Mouse (Mus musculus): ENCODE results near the gene Pabpc4. TPM values are rescaled to one million over a fixed set of nuclear protein-coding genes. Genes with fewer than 3 reads are reported as not detected.
"Not testable (repeated sequence)": the region's sequence is repeated elsewhere in the genome, so short reads cannot be mapped to it uniquely, and the experiment has no call there.

Pabpc4 gene
- polyA plus RNA-seq, 1 experiment from 2014 or later: 49.0 TPM

GRCm38 (mm10) chr4:123308292-123308691 lies 46.1 kb downstream of the Pabpc4 start:
- WGBS: 47% methylated on average over 3 of the region's 3 CpGs
- Histone ChIP-seq H3K9me3 (no peaks in the 10 kb centered on the region), H3K4me2 (no peak overlapping the region), H3K36me3 (0 out of 2 replicates have a peak, but pooled peaks cover 6% of the 10 kb centered on the region), H3K9ac (no peak overlapping the region), H3K4me1 (no peaks in the 10 kb centered on the region), H3K27me3 (replicated peaks) (no peaks in the 10 kb centered on the region), H3K27ac (no peak overlapping the region), H3K4me3 (replicated peaks) (no peak overlapping the region)
- no peak for ATAC-seq (ENCODE audit: insufficient read depth, low FRiP score, low read depth)

- no peaks in the 10 kb centered on the region for H3K36me3 ChIP-seq
- H3K9me3 ChIP-seq: no peaks in the 10 kb centered on the region
- no peaks in the 10 kb centered on the region for H3K4me1 ChIP-seq
- H3K27me3 ChIP-seq (replicated peaks): no peaks in the 10 kb centered on the region
- H3K4me3 ChIP-seq (replicated peaks): no peak overlapping the region
- H3K4me2 ChIP-seq: no peak overlapping the region
- H3K9ac ChIP-seq: no peak overlapping the region
- no peak for ATAC-seq (ENCODE audit: insufficient read depth, low FRiP score, low read depth)
- no peak overlapping the region for H3K27ac ChIP-seq
- 63% methylated on average over 7 of the region's 7 CpGs for WGBS
Observed at GRCm38 (mm10) chr4:123311845-123312244, 49.7 kb downstream of the Pabpc4 start.

- Histone ChIP-seq H3K27me3 (replicated peaks) (no peaks in the 10 kb centered on the region), H3K9me3 (no peaks in the 10 kb centered on the region), H3K4me1 (no peaks in the 10 kb centered on the region), H3K4me2 (no peak overlapping the region), H3K4me3 (replicated peaks) (no peak overlapping the region), H3K27ac (no peak overlapping the region), H3K36me3 (no peaks in the 10 kb centered on the region), H3K9ac (no peak overlapping the region)
- no peak for ATAC-seq (ENCODE audit: insufficient read depth, low FRiP score, low read depth)
- 78% methylated on average over 6 of the region's 6 CpGs for WGBS
Observed at GRCm38 (mm10) chr4:123313010-123313409, 50.9 kb downstream of the Pabpc4 start.

DNA sequence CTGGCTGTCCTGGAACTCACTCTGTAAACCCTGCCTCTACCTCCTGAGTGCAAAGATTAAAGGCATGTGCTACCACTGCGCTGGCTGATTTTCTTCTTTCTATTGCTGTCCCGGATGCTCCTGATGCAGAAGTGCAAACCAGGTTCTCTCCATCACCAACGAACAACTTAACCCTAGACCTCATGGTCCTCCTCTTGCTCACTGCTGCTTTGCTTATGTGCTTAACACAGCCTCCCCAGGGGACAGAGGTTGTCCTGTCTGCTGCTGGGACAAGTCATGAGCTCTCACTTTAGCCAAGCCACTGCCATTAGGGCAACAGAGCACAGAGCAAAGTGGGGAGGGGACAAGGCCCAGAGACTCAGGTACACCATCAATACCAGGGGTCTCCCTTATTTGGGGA lies 52.3 kb downstream of the Pabpc4 start:
- 79% methylated on average over 3 of the region's 3 CpGs for whole genome bisulfite sequencing
- H3K4me3 ChIP-seq (replicated peaks): no peak overlapping the region
- no peaks in the 10 kb centered on the region for H3K4me1 ChIP-seq
- H3K9me3 ChIP-seq: no peaks in the 10 kb centered on the region
- no peak overlapping the region for H3K27ac ChIP-seq
- H3K36me3 ChIP-seq: no peaks in the 10 kb centered on the region
- no peaks in the 10 kb centered on the region for H3K27me3 ChIP-seq (replicated peaks)
- no peak for ATAC-seq (ENCODE audit: insufficient read depth, low FRiP score, low read depth)
- H3K4me2 ChIP-seq: no peak overlapping the region
- H3K9ac ChIP-seq: no peak overlapping the region

GRCm38 (mm10) chr4:123322910-123323309 lies 60.8 kb downstream of the Pabpc4 start:
- Histone ChIP-seq H3K27me3 (replicated peaks) (peaks cover 12% of the 10 kb centered on the region), H3K4me2 (peak overlapping the region; percentile 49), H3K4me3 (replicated peaks) (peak overlapping the region; percentile 16; the same call in 1 of the 2 replicates)
- ATAC-seq (ENCODE audit: insufficient read depth, low FRiP score, low read depth); H3K27ac ChIP-seq; H3K36me3 ChIP-seq; H3K9me3 ChIP-seq; H3K9ac ChIP-seq; H3K4me1 ChIP-seq: not testable (repeated sequence)
- WGBS: 13% methylated on average over 29 of the region's 38 CpGs

DNA sequence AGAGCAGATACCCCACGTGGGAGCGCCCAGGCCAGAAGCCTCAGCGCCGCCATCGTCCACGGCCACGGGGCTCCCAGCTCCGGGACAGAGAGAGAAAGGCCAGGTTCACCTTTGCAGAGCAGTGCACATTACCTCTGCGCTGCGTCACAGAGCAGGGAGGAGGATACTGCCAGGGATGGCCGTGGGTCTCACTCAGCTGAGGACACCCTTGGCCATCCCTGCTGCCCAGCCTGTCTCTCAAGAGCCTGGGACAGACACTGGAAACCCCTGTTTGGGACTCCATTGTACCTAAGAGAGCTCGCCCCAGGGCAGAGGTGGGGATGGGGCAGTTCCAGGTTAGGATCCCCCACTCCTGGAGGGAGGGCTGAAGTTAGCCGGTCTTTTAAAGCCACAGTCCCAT lies 61.4 kb downstream of the Pabpc4 start, which contains the start of gene Oxct2a:
Gene Oxct2a (minus strand): TSS at position 101 of the 400 bp plus-strand sequence.
- Histone ChIP-seq H3K4me2 (peak within 1 kb of the TSS; percentile 49), H3K9ac (no peak within 1 kb of the TSS), H3K4me1 (no peaks in the 10 kb centered on the region), H3K27ac (no peak within 1 kb of the TSS), H3K9me3 (no peaks in the 10 kb centered on the region), H3K36me3 (no peaks in the 10 kb centered on the region), H3K27me3 (replicated peaks) (peaks cover 12% of the 10 kb centered on the region), H3K4me3 (replicated peaks) (peak within 1 kb of the TSS; percentile 16; the same call in 1 of the 2 replicates)
- ATAC-seq (ENCODE audit: insufficient read depth, low FRiP score, low read depth): no peak
- 17% methylated on average over 13 of the region's 13 CpGs for WGBS

DNA sequence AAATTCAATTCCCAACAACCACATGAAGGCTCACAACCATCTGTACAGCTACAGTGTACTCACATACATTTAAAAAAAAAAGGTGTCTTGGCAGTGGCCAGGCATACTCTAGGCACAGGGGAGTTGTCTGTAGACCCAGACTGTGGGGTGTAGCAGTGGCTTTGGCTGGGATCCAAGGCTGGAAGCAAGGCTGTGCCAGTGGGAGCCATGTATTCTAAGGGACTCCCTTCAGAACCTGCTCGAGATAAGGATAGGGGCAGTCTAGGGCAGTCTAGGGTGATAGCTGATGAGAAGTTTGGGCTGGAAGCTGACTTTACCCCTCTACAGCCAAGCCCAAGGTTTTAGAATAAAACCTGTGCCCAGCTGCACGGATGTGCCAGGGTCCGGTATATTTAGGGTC lies 63.9 kb downstream of the Pabpc4 start:
- WGBS: 72% methylated on average over 3 of the region's 3 CpGs

DNA sequence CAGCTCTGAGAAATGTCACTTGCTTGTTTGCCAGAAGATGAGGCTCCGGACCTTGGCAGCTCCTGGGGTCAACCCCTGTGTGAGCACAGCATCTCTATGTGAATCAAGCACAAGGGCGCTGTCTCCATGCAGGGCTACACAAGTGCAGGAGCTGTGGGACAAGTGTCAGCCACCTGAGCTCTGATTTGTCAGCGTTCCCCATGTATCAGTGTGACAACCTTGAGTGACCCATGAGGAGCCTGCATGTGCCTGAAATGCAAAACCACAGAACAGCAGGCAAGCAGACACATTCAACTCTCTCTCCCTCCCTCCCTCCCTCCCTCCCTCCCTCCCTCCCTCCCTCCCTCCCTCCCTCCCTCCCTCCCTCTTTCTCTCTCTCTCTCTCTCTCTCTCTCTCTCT lies 65.5 kb downstream of the Pabpc4 start:
- Histone ChIP-seq H3K4me1 (no peaks in the 10 kb centered on the region), H3K4me3 (replicated peaks) (no peak overlapping the region), H3K36me3 (no peaks in the 10 kb centered on the region), H3K27ac (no peak overlapping the region), H3K27me3 (replicated peaks) (peaks cover 6% of the 10 kb centered on the region; the same call in 1 of the 2 replicates), H3K9me3 (no peaks in the 10 kb centered on the region), H3K4me2 (no peak overlapping the region), H3K9ac (no peak overlapping the region)
- ATAC-seq (ENCODE audit: insufficient read depth, low FRiP score, low read depth): no peak
- 60% methylated on average over 3 of the region's 3 CpGs for WGBS

More for the DNA sequence above, 63.9 kb downstream of the Pabpc4 start:
- Histone ChIP-seq H3K9me3 (no peaks in the 10 kb centered on the region), H3K4me2 (no peak overlapping the region), H3K27me3 (replicated peaks) (peaks cover 12% of the 10 kb centered on the region), H3K27ac (no peak overlapping the region), H3K36me3 (no peaks in the 10 kb centered on the region), H3K9ac (no peak overlapping the region), H3K4me3 (replicated peaks) (no peak overlapping the region), H3K4me1 (no peaks in the 10 kb centered on the region)
- peak; percentile 51 for ATAC-seq (ENCODE audit: insufficient read depth, low FRiP score, low read depth)

GRCm38 (mm10) chr4:123328946-123329345 lies 66.8 kb downstream of the Pabpc4 start:
- Histone ChIP-seq H3K4me2 (no peak overlapping the region), H3K27ac (no peak overlapping the region), H3K4me1 (no peaks in the 10 kb centered on the region), H3K4me3 (replicated peaks) (no peak overlapping the region), H3K27me3 (replicated peaks) (0 out of 2 replicates have a peak, but pooled peaks cover 2% of the 10 kb centered on the region), H3K9ac (no peak overlapping the region), H3K36me3 (no peaks in the 10 kb centered on the region), H3K9me3 (no peaks in the 10 kb centered on the region)
- no peak for ATAC-seq (ENCODE audit: insufficient read depth, low FRiP score, low read depth)
- 72% methylated on average over 6 of the region's 6 CpGs for WGBS

GRCm38 (mm10) chr4:123331326-123331725 lies 69.2 kb downstream of the Pabpc4 start:
- H3K36me3 ChIP-seq: no peaks in the 10 kb centered on the region
- H3K9ac ChIP-seq: no peak overlapping the region
- H3K27ac ChIP-seq: no peak overlapping the region
- H3K4me1 ChIP-seq: no peaks in the 10 kb centered on the region
- 0 out of 2 replicates have a peak, but pooled peaks cover 2% of the 10 kb centered on the region for H3K27me3 ChIP-seq (replicated peaks)
- no peak for ATAC-seq (ENCODE audit: insufficient read depth, low FRiP score, low read depth)
- no peak overlapping the region for H3K4me3 ChIP-seq (replicated peaks)
- WGBS: 58% methylated on average over 5 of the region's 5 CpGs
- H3K9me3 ChIP-seq: no peaks in the 10 kb centered on the region
- no peak overlapping the region for H3K4me2 ChIP-seq

- not testable (repeated sequence) for ATAC-seq (ENCODE audit: insufficient read depth, low FRiP score, low read depth); H3K4me1 ChIP-seq; H3K27ac ChIP-seq; H3K4me3 ChIP-seq (replicated peaks); H3K36me3 ChIP-seq; H3K27me3 ChIP-seq (replicated peaks); H3K9me3 ChIP-seq; H3K4me2 ChIP-seq; H3K9ac ChIP-seq
- WGBS: 67% methylated on average over 1 of the region's 1 CpGs
Observed at GRCm38 (mm10) chr4:123331961-123332360, 69.8 kb downstream of the Pabpc4 start.

- Histone ChIP-seq H3K4me3 (replicated peaks) (no peak overlapping the region), H3K27ac (no peak overlapping the region), H3K9me3 (no peaks in the 10 kb centered on the region), H3K4me1 (no peaks in the 10 kb centered on the region), H3K36me3 (no peaks in the 10 kb centered on the region), H3K4me2 (no peak overlapping the region), H3K27me3 (replicated peaks) (no peaks in the 10 kb centered on the region), H3K9ac (no peak overlapping the region)
- 97% methylated on average over 4 of the region's 4 CpGs for WGBS
- no peak for ATAC-seq (ENCODE audit: insufficient read depth, low FRiP score, low read depth)
Observed at GRCm38 (mm10) chr4:123333151-123333550, 71.0 kb downstream of the Pabpc4 start.

- Histone ChIP-seq H3K4me2 (no peak overlapping the region), H3K36me3 (no peaks in the 10 kb centered on the region), H3K27me3 (replicated peaks) (no peaks in the 10 kb centered on the region), H3K27ac (no peak overlapping the region), H3K9me3 (no peaks in the 10 kb centered on the region), H3K4me1 (no peaks in the 10 kb centered on the region), H3K4me3 (replicated peaks) (no peak overlapping the region), H3K9ac (no peak overlapping the region)
- ATAC-seq (ENCODE audit: insufficient read depth, low FRiP score, low read depth): no peak
- 62% methylated on average over 3 of the region's 3 CpGs for WGBS
Observed at GRCm38 (mm10) chr4:123334177-123334576, 72.0 kb downstream of the Pabpc4 start.
